Mouse (Mus musculus): ENCODE results near the gene Ptprn2. TPM values are rescaled to one million over a fixed set of nuclear protein-coding genes. Genes with fewer than 3 reads are reported as not detected.
"Not testable (repeated sequence)": the region's sequence is repeated elsewhere in the genome, so short reads cannot be mapped to it uniquely, and the experiment has no call there.

Ptprn2 gene
- polyA plus RNA-seq, 1 experiment from 2014 or later, result 0.07 TPM

- Histone ChIP-seq H3K9ac (ENCODE audit: low read length) (no peak overlapping the region), H3K27ac (ENCODE audit: low read length) (no peak overlapping the region), H3K4me2 (ENCODE audit: low read depth, low read length) (no peak overlapping the region), H3K27me3 (ENCODE audit: control insufficient read depth, insufficient read depth, low read length) (no peaks in the 10 kb centered on the region), H3K4me1 (ENCODE audit: control insufficient read depth, insufficient read depth, low read length) (no peaks in the 10 kb centered on the region), H3K4me3 (ENCODE audit: low read length) (no peak overlapping the region), H3K36me3 (ENCODE audit: control insufficient read depth, insufficient read depth) (no peaks in the 10 kb centered on the region), H3K9me3 (replicated peaks; ENCODE audit: control insufficient read depth, low read length) (no peaks in the 10 kb centered on the region)
- no peak for ATAC-seq (replicated peaks; ENCODE audit: extremely low read depth, insufficient read depth, low FRiP score)
- 59% methylated on average over 5 of the region's 5 CpGs for WGBS
These were observed 88.6 kb downstream of the Ptprn2 start for GRCm38 (mm10) chr12:116574102-116574501.

- Histone ChIP-seq H3K4me1 (ENCODE audit: control insufficient read depth, insufficient read depth, low read length) (no peaks in the 10 kb centered on the region), H3K4me2 (ENCODE audit: low read depth, low read length) (no peak overlapping the region), H3K9ac (ENCODE audit: low read length) (no peak overlapping the region), H3K27ac (ENCODE audit: low read length) (no peak overlapping the region), H3K4me3 (ENCODE audit: low read length) (no peak overlapping the region), H3K27me3 (ENCODE audit: control insufficient read depth, insufficient read depth, low read length) (no peaks in the 10 kb centered on the region), H3K9me3 (replicated peaks; ENCODE audit: control insufficient read depth, low read length) (no peaks in the 10 kb centered on the region), H3K36me3 (ENCODE audit: control insufficient read depth, insufficient read depth) (no peaks in the 10 kb centered on the region)
- ATAC-seq (replicated peaks; ENCODE audit: extremely low read depth, insufficient read depth, low FRiP score), result no peak
- 70% methylated on average over 5 of the region's 5 CpGs for WGBS
These were observed 89.2 kb downstream of the Ptprn2 start for GRCm38 (mm10) chr12:116574720-116575119.

DNA sequence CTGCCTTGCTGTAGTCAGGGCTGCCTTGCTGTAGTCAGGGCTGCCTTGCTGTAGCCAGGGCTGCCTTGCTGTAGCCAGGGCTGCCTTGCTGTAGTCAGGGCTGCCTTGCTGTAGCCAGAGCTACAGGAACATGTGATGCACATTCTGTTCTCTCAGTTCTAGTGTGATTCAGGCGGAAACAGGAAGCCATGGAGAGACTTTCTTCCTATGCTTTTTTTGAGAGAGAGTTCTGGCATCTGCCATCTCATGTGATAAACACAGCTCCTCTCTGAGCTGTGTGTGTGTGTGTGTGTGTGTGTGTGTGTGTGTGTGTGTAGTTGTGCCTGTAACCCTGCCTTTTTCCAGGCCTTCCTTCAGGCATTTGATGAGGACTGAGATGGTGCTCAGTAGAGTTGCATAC is 92.4 kb downstream of the Ptprn2 start:
- not testable (repeated sequence) for H3K4me1 ChIP-seq (ENCODE audit: control insufficient read depth, insufficient read depth, low read length); H3K27ac ChIP-seq (ENCODE audit: low read length); H3K4me3 ChIP-seq (ENCODE audit: low read length); H3K27me3 ChIP-seq (ENCODE audit: control insufficient read depth, insufficient read depth, low read length); ATAC-seq (replicated peaks; ENCODE audit: extremely low read depth, insufficient read depth, low FRiP score); H3K9me3 ChIP-seq (replicated peaks; ENCODE audit: control insufficient read depth, low read length); H3K36me3 ChIP-seq (ENCODE audit: control insufficient read depth, insufficient read depth); H3K9ac ChIP-seq (ENCODE audit: low read length); H3K4me2 ChIP-seq (ENCODE audit: low read depth, low read length)
- WGBS, result 33% methylated on average over 1 of the region's 1 CpGs

GRCm38 (mm10) chr12:116580827-116581544 is 95.5 kb downstream of the Ptprn2 start:
- Histone ChIP-seq H3K9me3 (replicated peaks; ENCODE audit: control insufficient read depth, low read length) (no peaks in the 10 kb centered on the region), H3K27ac (ENCODE audit: low read length) (no peak overlapping the region), H3K27me3 (ENCODE audit: control insufficient read depth, insufficient read depth, low read length) (no peaks in the 10 kb centered on the region), H3K4me1 (ENCODE audit: control insufficient read depth, insufficient read depth, low read length) (no peaks in the 10 kb centered on the region), H3K4me3 (ENCODE audit: low read length) (no peak overlapping the region), H3K4me2 (ENCODE audit: low read depth, low read length) (no peak overlapping the region), H3K9ac (ENCODE audit: low read length) (no peak overlapping the region), H3K36me3 (ENCODE audit: control insufficient read depth, insufficient read depth) (no peaks in the 10 kb centered on the region)
- ATAC-seq (replicated peaks; ENCODE audit: extremely low read depth, insufficient read depth, low FRiP score), result no peak
- WGBS, result 54% methylated on average over 8 of the region's 8 CpGs

DNA sequence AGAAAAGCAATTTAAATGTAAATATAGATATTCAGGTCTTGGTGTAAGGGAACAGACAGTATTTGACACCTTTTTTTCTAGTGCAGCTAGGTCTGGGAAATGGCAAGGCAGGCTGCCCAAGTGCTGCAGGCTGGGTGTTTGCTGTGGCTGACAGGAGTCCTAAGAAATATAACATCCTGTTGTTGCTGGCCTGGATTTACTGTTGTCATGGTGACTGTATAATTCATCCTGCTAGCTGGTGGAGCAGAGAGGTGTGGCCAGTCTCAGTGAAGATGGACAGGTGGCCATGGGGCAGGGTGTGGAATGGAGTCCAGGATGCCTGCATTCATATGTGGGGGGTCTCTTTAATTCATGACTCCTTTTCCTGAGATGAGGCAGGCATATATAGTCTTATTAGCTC is 96.3 kb downstream of the Ptprn2 start:
- no peak for ATAC-seq (replicated peaks; ENCODE audit: extremely low read depth, insufficient read depth, low FRiP score)
- no peaks in the 10 kb centered on the region for H3K36me3 ChIP-seq (ENCODE audit: control insufficient read depth, insufficient read depth)
- no peak overlapping the region for H3K4me2 ChIP-seq (ENCODE audit: low read depth, low read length)
- H3K9me3 ChIP-seq (replicated peaks; ENCODE audit: control insufficient read depth, low read length), result no peaks in the 10 kb centered on the region
- no peak overlapping the region for H3K9ac ChIP-seq (ENCODE audit: low read length)
- H3K27me3 ChIP-seq (ENCODE audit: control insufficient read depth, insufficient read depth, low read length), result no peaks in the 10 kb centered on the region
- no peak overlapping the region for H3K4me3 ChIP-seq (ENCODE audit: low read length)
- H3K4me1 ChIP-seq (ENCODE audit: control insufficient read depth, insufficient read depth, low read length), result no peaks in the 10 kb centered on the region
- no peak overlapping the region for H3K27ac ChIP-seq (ENCODE audit: low read length)

- H3K27ac ChIP-seq (ENCODE audit: low read length), result no peak overlapping the region
- no peaks in the 10 kb centered on the region for H3K27me3 ChIP-seq (ENCODE audit: control insufficient read depth, insufficient read depth, low read length)
- H3K9me3 ChIP-seq (replicated peaks; ENCODE audit: control insufficient read depth, low read length), result no peaks in the 10 kb centered on the region
- H3K36me3 ChIP-seq (ENCODE audit: control insufficient read depth, insufficient read depth), result no peaks in the 10 kb centered on the region
- no peak overlapping the region for H3K4me2 ChIP-seq (ENCODE audit: low read depth, low read length)
- no peak for ATAC-seq (replicated peaks; ENCODE audit: extremely low read depth, insufficient read depth, low FRiP score)
- 68% methylated on average over 4 of the region's 4 CpGs for WGBS
- H3K4me1 ChIP-seq (ENCODE audit: control insufficient read depth, insufficient read depth, low read length), result no peaks in the 10 kb centered on the region
- H3K4me3 ChIP-seq (ENCODE audit: low read length), result no peak overlapping the region
- H3K9ac ChIP-seq (ENCODE audit: low read length), result no peak overlapping the region
These were observed 97.3 kb downstream of the Ptprn2 start for GRCm38 (mm10) chr12:116582829-116583228.

DNA sequence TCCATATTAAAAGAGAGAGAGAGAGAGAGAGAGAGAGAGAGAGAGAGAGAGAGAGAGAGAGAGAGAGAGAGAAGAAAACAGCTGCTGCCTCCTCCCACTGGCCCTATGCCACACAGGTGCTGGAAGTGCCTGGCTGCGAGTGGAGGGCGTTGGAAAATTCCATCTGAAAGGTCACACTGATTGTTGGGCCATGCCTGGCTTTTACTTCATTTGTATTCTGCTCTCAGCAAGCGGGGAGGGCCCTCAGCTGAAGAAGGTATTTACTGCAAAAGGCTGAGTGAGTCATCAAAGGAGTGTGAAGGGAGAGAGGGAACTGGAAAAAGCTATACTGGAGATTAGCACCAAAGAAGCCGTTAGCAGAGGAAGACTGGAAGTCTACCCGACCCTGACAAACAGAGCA is 99.5 kb downstream of the Ptprn2 start:
- no peak for ATAC-seq (replicated peaks; ENCODE audit: extremely low read depth, insufficient read depth, low FRiP score)
- Histone ChIP-seq H3K4me2 (ENCODE audit: low read depth, low read length) (no peak overlapping the region), H3K9ac (ENCODE audit: low read length) (no peak overlapping the region), H3K27me3 (ENCODE audit: control insufficient read depth, insufficient read depth, low read length) (no peaks in the 10 kb centered on the region), H3K36me3 (ENCODE audit: control insufficient read depth, insufficient read depth) (no peaks in the 10 kb centered on the region), H3K27ac (ENCODE audit: low read length) (no peak overlapping the region), H3K4me3 (ENCODE audit: low read length) (no peak overlapping the region), H3K9me3 (replicated peaks; ENCODE audit: control insufficient read depth, low read length) (no peaks in the 10 kb centered on the region), H3K4me1 (ENCODE audit: control insufficient read depth, insufficient read depth, low read length) (no peaks in the 10 kb centered on the region)
- WGBS, result 11% methylated on average over 5 of the region's 5 CpGs

GRCm38 (mm10) chr12:116586167-116586566 is 100.6 kb downstream of the Ptprn2 start:
- Histone ChIP-seq H3K9ac (ENCODE audit: low read length) (no peak overlapping the region), H3K4me1 (ENCODE audit: control insufficient read depth, insufficient read depth, low read length) (no peaks in the 10 kb centered on the region), H3K4me3 (ENCODE audit: low read length) (no peak overlapping the region), H3K36me3 (ENCODE audit: control insufficient read depth, insufficient read depth) (no peaks in the 10 kb centered on the region), H3K27ac (ENCODE audit: low read length) (no peak overlapping the region), H3K27me3 (ENCODE audit: control insufficient read depth, insufficient read depth, low read length) (no peaks in the 10 kb centered on the region), H3K9me3 (replicated peaks; ENCODE audit: control insufficient read depth, low read length) (no peaks in the 10 kb centered on the region), H3K4me2 (ENCODE audit: low read depth, low read length) (no peak overlapping the region)
- no peak for ATAC-seq (replicated peaks; ENCODE audit: extremely low read depth, insufficient read depth, low FRiP score)
- WGBS, result 82% methylated on average over 2 of the region's 2 CpGs

GRCm38 (mm10) chr12:116587548-116587947 is 102.0 kb downstream of the Ptprn2 start:
- Histone ChIP-seq H3K27ac (ENCODE audit: low read length) (no peak overlapping the region), H3K36me3 (ENCODE audit: control insufficient read depth, insufficient read depth) (no peaks in the 10 kb centered on the region), H3K9ac (ENCODE audit: low read length) (no peak overlapping the region), H3K4me1 (ENCODE audit: control insufficient read depth, insufficient read depth, low read length) (no peaks in the 10 kb centered on the region), H3K27me3 (ENCODE audit: control insufficient read depth, insufficient read depth, low read length) (no peaks in the 10 kb centered on the region), H3K4me3 (ENCODE audit: low read length) (no peak overlapping the region), H3K4me2 (ENCODE audit: low read depth, low read length) (no peak overlapping the region), H3K9me3 (replicated peaks; ENCODE audit: control insufficient read depth, low read length) (no peaks in the 10 kb centered on the region)
- WGBS, result 29% methylated on average over 3 of the region's 3 CpGs
- ATAC-seq (replicated peaks; ENCODE audit: extremely low read depth, insufficient read depth, low FRiP score), result no peak

All from heart, embryonic 16.5 days (tissue).